Mouse (Mus musculus) cortical plate, adult 2 months (tissue): ENCODE measurements around the gene Hist2h2ac. TPM values are rescaled to one million over a fixed set of nuclear protein-coding genes. Genes with fewer than 3 reads are reported as not detected.
"Not testable (repeated sequence)": the region's sequence is repeated elsewhere in the genome, so short reads cannot be mapped to it uniquely, and the experiment has no call there.

Experiments
- H3K27ac ChIP-seq: fragments of 200-500 bp; 2 replicates; pipeline ENCODE4 v1.5.1; 2012; ENCODE audit warnings: low read length, control low read depth, inconsistent platforms; ENCODE audit not compliant: insufficient read depth
- H3K4me1 ChIP-seq: fragments of 200-500 bp; 2 replicates; pipeline ENCODE4 v1.6.1; 2011; ENCODE audit warnings: low read length; ENCODE audit not compliant: control insufficient read depth, insufficient read depth
- H3K4me3 ChIP-seq: fragments of 200-500 bp; 2 replicates; pipeline ENCODE4 v1.5.1; 2011; ENCODE audit warnings: mild to moderate bottlenecking, low read length, control low read depth; ENCODE audit not compliant: insufficient read depth
- CTCF ChIP-seq: fragments of 200-500 bp; IDR thresholded peaks from 2 replicates; pipeline ENCODE4 v1.5.1; 2011; ENCODE audit warnings: mild to moderate bottlenecking, control low read depth, low read length; ENCODE audit not compliant: insufficient read depth; ENCODE audit errors: extremely low read depth
- POLR2A ChIP-seq: fragments of 200-500 bp; IDR thresholded peaks from 2 replicates; pipeline ENCODE4 v1.6.1; 2011; ENCODE audit warnings: mild to moderate bottlenecking, low read length, control low read depth; ENCODE audit not compliant: insufficient read depth; ENCODE audit errors: extremely low read depth
- polyA plus RNA-seq: library from polyadenylated mRNA; depleted of rRNA; stranded (reverse); fragments of >200 nt; gene quantifications from 2 replicates; pipeline ENCODE4 v1.2.3, GENCODE M21; 2012

Gene Hist2h2ac
- polyA plus RNA-seq, 1 experiment = 4.6 TPM

GRCm38 (mm10) chr3:96192977-96193376, 27.7 kb downstream of the Hist2h2ac start:
- peaks cover 3% of the 10 kb centered on the region; the same call in 1 of the 2 replicates for H3K4me1 ChIP-seq
- TF ChIP-seq CTCF (no peak), POLR2A (no peak)
- H3K4me3 ChIP-seq = no peak overlapping the region
- no peak overlapping the region for H3K27ac ChIP-seq

GRCm38 (mm10) chr3:96182382-96182776, 38.3 kb downstream of the Hist2h2ac start:
- H3K4me1 ChIP-seq = peaks cover 15% of the 10 kb centered on the region
- TF ChIP-seq CTCF (no peak), POLR2A (0 out of 2 replicates have a peak, but pooled peaks have one; percentile 15)
- H3K27ac ChIP-seq = peak overlapping the region; percentile 97
- H3K4me3 ChIP-seq = peak overlapping the region; percentile 97

GRCm38 (mm10) chr3:96181510-96182381, 38.9 kb downstream of the Hist2h2ac start:
- Histone ChIP-seq H3K27ac (peak overlapping the region; percentile 97), H3K4me1 (peaks cover 15% of the 10 kb centered on the region), H3K4me3 (peak overlapping the region; percentile 97)
- TF ChIP-seq POLR2A (no peak), CTCF (no peak)

- Histone ChIP-seq H3K4me3 (peak within 1 kb of the TSS; percentile 97), H3K4me1 (peaks cover 15% of the 10 kb centered on the region), H3K27ac (peak within 1 kb of the TSS; percentile 97)
- TF ChIP-seq CTCF (no peak), POLR2A (peak; percentile 79; the same call in 1 of the 2 replicates)
These were observed 39.8 kb downstream of the Hist2h2ac start, which contains the start of gene Sv2a for GRCm38 (mm10) chr3:96180727-96181477. TSS of gene Sv2a (plus strand) at chr3:96181151.

GRCm38 (mm10) chr3:96179531-96179930, 41.1 kb downstream of the Hist2h2ac start:
- H3K4me3 ChIP-seq = no peak overlapping the region
- H3K27ac ChIP-seq = no peak overlapping the region
- H3K4me1 ChIP-seq = peaks cover 12% of the 10 kb centered on the region
- no peak for TF ChIP-seq CTCF
- no peak for TF ChIP-seq POLR2A

- TF ChIP-seq CTCF (no peak), POLR2A (no peak)
- Histone ChIP-seq H3K27ac (no peak overlapping the region), H3K4me1 (peaks cover 10% of the 10 kb centered on the region), H3K4me3 (no peak overlapping the region)
These were observed 41.8 kb downstream of the Hist2h2ac start for GRCm38 (mm10) chr3:96178902-96179301.

GRCm38 (mm10) chr3:96178427-96178826, 42.3 kb downstream of the Hist2h2ac start:
- no peak overlapping the region for H3K27ac ChIP-seq

GRCm38 (mm10) chr3:96175251-96175650, 45.4 kb downstream of the Hist2h2ac start:
- Histone ChIP-seq H3K4me3 (no peak overlapping the region), H3K4me1 (peaks cover 8% of the 10 kb centered on the region; the same call in 1 of the 2 replicates), H3K27ac (no peak overlapping the region)
- TF ChIP-seq CTCF (no peak), POLR2A (no peak)

More at GRCm38 (mm10) chr3:96178427-96178826, 42.3 kb downstream of the Hist2h2ac start:
- TF ChIP-seq CTCF (no peak), POLR2A (no peak)
- Histone ChIP-seq H3K4me1 (peaks cover 8% of the 10 kb centered on the region; the same call in 1 of the 2 replicates), H3K4me3 (no peak overlapping the region)

GRCm38 (mm10) chr3:96174042-96174441, 46.6 kb downstream of the Hist2h2ac start:
- not testable (repeated sequence) for H3K4me1 ChIP-seq, H3K4me3 ChIP-seq, H3K27ac ChIP-seq
